8 mouse cellular contexts compared by ENCODE assay signal in the genomic region with DNA sequence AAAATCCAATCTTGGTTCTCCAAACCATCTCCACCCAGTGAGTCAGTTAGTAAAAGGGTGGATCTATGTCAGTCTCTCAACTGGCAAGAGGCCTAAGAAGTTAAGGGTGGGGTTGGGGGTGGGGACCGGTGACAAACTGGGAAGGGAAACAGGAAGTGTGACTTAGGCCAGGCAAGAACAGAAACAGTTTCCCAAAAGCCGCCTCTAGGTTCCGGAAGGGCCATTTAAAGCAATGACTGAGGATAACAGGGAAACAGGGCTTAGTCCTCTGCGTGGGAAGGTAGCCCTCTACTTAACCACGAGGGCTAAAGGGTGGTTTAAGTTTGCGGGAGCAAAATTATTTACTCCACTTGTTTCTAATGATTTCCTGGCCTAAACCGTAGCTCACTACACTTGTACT. TPM values are rescaled to one million over a fixed set of nuclear protein-coding genes. Genes with fewer than 3 reads are reported as not detected.
DNase-seq lines count a peak whose midpoint lies in the region; ATAC-seq and TF ChIP-seq lines count a peak whose summit lies in the region.

No protein-coding gene starts in this region.

- 0 out of 2 replicates have a peak, but pooled peaks have one; percentile 43 for TF ChIP-seq EP300 in ES-Bruce4 (IDR thresholded peaks at IDR 0.05; ENCODE audit: insufficient read depth, low read depth, low read length)

- H3K4me3 ChIP-seq in ES-Bruce4 (ENCODE audit: low read depth, low read length), result peak overlapping the region; percentile 71
- no peak overlapping the region for H3K4me3 ChIP-seq in forebrain, embryonic 11.5 days (ENCODE audit: low read depth, low read length)
- peak overlapping the region; percentile 71 for H3K4me3 ChIP-seq in limb, embryonic 13.5 days
- H3K4me3 ChIP-seq in midbrain, embryonic 14.5 days (replicated peaks; ENCODE audit: low read depth, low read length), result peak overlapping the region; percentile 58

- DNase-seq in adrenal gland, postnatal 10 days, result peak; percentile 60
- DNase-seq in forebrain, embryonic 11.5 days (ENCODE audit: low spot score), result no peak
- DNase-seq in midbrain, embryonic 14.5 days, result peak; percentile 2
- DNase-seq in ovary, postnatal 10 days (ENCODE audit: low spot score), result no peak
- no peak for DNase-seq in cerebellum, postnatal 36 days

- H3K4me2 ChIP-seq in forebrain, embryonic 11.5 days (ENCODE audit: low read depth, low read length, severe bottlenecking), result peak overlapping the region; percentile 87
- H3K4me2 ChIP-seq in limb, embryonic 13.5 days (replicated peaks), result peak overlapping the region; percentile 80
- peak overlapping the region; percentile 92 for H3K4me2 ChIP-seq in midbrain, embryonic 14.5 days (ENCODE audit: low read length)

- TF ChIP-seq POLR2A in ES-Bruce4 (IDR thresholded peaks at IDR 0.05; ENCODE audit: insufficient read depth, low read length), result no peak

- no peak for TF ChIP-seq CTCF in ES-Bruce4 (IDR thresholded peaks at IDR 0.05; ENCODE audit: low read depth, low read length)

- ATAC-seq in forebrain, embryonic 11.5 days (replicated peaks; ENCODE audit: low FRiP score), result no peak
- ATAC-seq in hematopoietic stem cell, adult 5-6 weeks (replicated peaks in 1 of 2; ENCODE audit: insufficient read depth in 1 of 2, low FRiP score in 2 of 2, low TSS enrichment in 1 of 2, low read depth in 1 of 2, poor library complexity in 2 of 2, severe bottlenecking in 2 of 2), result peak; percentile 27 to 44; a peak in 2 of 4 replicates
- 0 out of 2 replicates have a peak, but pooled peaks have one; percentile 24 for ATAC-seq in limb, embryonic 13.5 days (ENCODE audit: low FRiP score, low read depth)
- no peak for ATAC-seq in midbrain, embryonic 14.5 days (ENCODE audit: low FRiP score, low TSS enrichment)

- no peaks in the 10 kb centered on the region for H3K36me3 ChIP-seq in ES-Bruce4 (ENCODE audit: control insufficient read depth, insufficient read depth, low read length, poor library complexity, severe bottlenecking)
- no peaks in the 10 kb centered on the region for H3K36me3 ChIP-seq in forebrain, embryonic 11.5 days (ENCODE audit: control insufficient read depth, insufficient read depth, low read length)
- H3K36me3 ChIP-seq in limb, embryonic 13.5 days, result peaks cover 2% of the 10 kb centered on the region
- H3K36me3 ChIP-seq in midbrain, embryonic 14.5 days (ENCODE audit: control insufficient read depth, insufficient read depth, low read length), result no peaks in the 10 kb centered on the region

- peak overlapping the region; percentile 77 for H3K27ac ChIP-seq in ES-Bruce4 (ENCODE audit: insufficient read depth, low read length)
- H3K27ac ChIP-seq in forebrain, embryonic 11.5 days (ENCODE audit: low read depth, low read length), result no peak overlapping the region
- H3K27ac ChIP-seq in limb, embryonic 13.5 days, result no peak overlapping the region
- H3K27ac ChIP-seq in midbrain, embryonic 14.5 days (replicated peaks; ENCODE audit: low read depth, low read length), result no peak overlapping the region

- H3K9ac ChIP-seq in ES-Bruce4 (ENCODE audit: low read depth, poor library complexity, severe bottlenecking), result peak overlapping the region; percentile 62
- H3K9ac ChIP-seq in forebrain, embryonic 11.5 days (ENCODE audit: low read length), result no peak overlapping the region; the same call in 1 of the 2 replicates
- H3K9ac ChIP-seq in limb, embryonic 13.5 days, result peak overlapping the region; percentile 75; the same call in 1 of the 2 replicates
- no peak overlapping the region for H3K9ac ChIP-seq in midbrain, embryonic 14.5 days (replicated peaks; ENCODE audit: low read length)

- no peaks in the 10 kb centered on the region for H3K27me3 ChIP-seq in ES-Bruce4 (ENCODE audit: control insufficient read depth, insufficient read depth, low read length, poor library complexity, severe bottlenecking)
- no peaks in the 10 kb centered on the region; the same call in 1 of the 2 replicates for H3K27me3 ChIP-seq in forebrain, embryonic 11.5 days (ENCODE audit: control insufficient read depth, insufficient read depth, low read length)
- H3K27me3 ChIP-seq in limb, embryonic 13.5 days, result no peaks in the 10 kb centered on the region
- no peaks in the 10 kb centered on the region for H3K27me3 ChIP-seq in midbrain, embryonic 14.5 days (ENCODE audit: control insufficient read depth, insufficient read depth, low read length)

- 29% methylated on average over 7 of the region's 7 CpGs for WGBS in forebrain, embryonic 11.5 days
- 2% methylated on average over 7 of the region's 7 CpGs for WGBS in limb, embryonic 13.5 days
- 40% methylated on average over 7 of the region's 7 CpGs for WGBS in midbrain, embryonic 14.5 days

- H3K4me1 ChIP-seq in ES-Bruce4 (ENCODE audit: control insufficient read depth, insufficient read depth, low read length), result peaks cover 6% of the 10 kb centered on the region
- H3K4me1 ChIP-seq in forebrain, embryonic 11.5 days (replicated peaks; ENCODE audit: control insufficient read depth, insufficient read depth, low read length), result 0 out of 2 replicates have a peak, but pooled peaks cover 2% of the 10 kb centered on the region
- H3K4me1 ChIP-seq in limb, embryonic 13.5 days, result peaks cover 23% of the 10 kb centered on the region
- H3K4me1 ChIP-seq in midbrain, embryonic 14.5 days (ENCODE audit: control insufficient read depth, insufficient read depth, low read length), result no peaks in the 10 kb centered on the region

- no peaks in the 10 kb centered on the region for H3K9me3 ChIP-seq in ES-Bruce4 (replicated peaks; ENCODE audit: control insufficient read depth, insufficient read depth, low read length, poor library complexity, severe bottlenecking)
- H3K9me3 ChIP-seq in forebrain, embryonic 11.5 days (ENCODE audit: control insufficient read depth, low read length), result no peaks in the 10 kb centered on the region
- H3K9me3 ChIP-seq in limb, embryonic 13.5 days, result no peaks in the 10 kb centered on the region
- H3K9me3 ChIP-seq in midbrain, embryonic 14.5 days (ENCODE audit: control insufficient read depth, low read length), result no peaks in the 10 kb centered on the region

RNA-seq across cellular contexts. Expression of gene Anxa7, which starts 1.1 kb away (rescaled TPM):
- 117 and 121 TPM in 2 replicates for polyA plus RNA-seq in ES-Bruce4 (2011; ENCODE audit: insufficient read depth, insufficient read length, low read depth, missing spikeins)
- total RNA-seq in adrenal gland, postnatal 10 days (2021), result 10 to 100 TPM; 60.7 to 67.2 TPM
- 12.8 and 14.6 TPM in 2 replicates for polyA plus RNA-seq in forebrain, embryonic 11.5 days (2014; fragmentation: Nextera tagmentation; extraction: Ambion mirVana)
- total RNA-seq in hematopoietic stem cell, adult 5-6 weeks (2017), result 70.9 and 80.2 TPM in 2 replicates
- polyA plus RNA-seq in limb, embryonic 13.5 days (2015; fragmentation: Nextera tagmentation; extraction: Ambion mirVana), result 36.1 and 37.4 TPM in 2 replicates
- 9.4 and 11.6 TPM in 2 replicates for polyA plus RNA-seq in midbrain, embryonic 14.5 days (2014; fragmentation: Nextera tagmentation; extraction: Ambion mirVana)

RNA-seq across cellular contexts. Expression of gene Mss51, which starts 17.9 kb away (rescaled TPM):
- 3.2 and 3.8 TPM in 2 replicates for polyA plus RNA-seq in ES-Bruce4 (2011; ENCODE audit: insufficient read depth, insufficient read length, low read depth, missing spikeins)
- 1 to 10 TPM; 2.3 to 3.0 TPM for total RNA-seq in adrenal gland, postnatal 10 days (2021)
- polyA plus RNA-seq in forebrain, embryonic 11.5 days (2014; fragmentation: Nextera tagmentation; extraction: Ambion mirVana), result 1.1 and 1.4 TPM in 2 replicates
- 1.4 TPM in 1 of 2 replicates, not detected in the other for total RNA-seq in hematopoietic stem cell, adult 5-6 weeks (2017)
- 1.3 and 1.9 TPM in 2 replicates for polyA plus RNA-seq in limb, embryonic 13.5 days (2015; fragmentation: Nextera tagmentation; extraction: Ambion mirVana)
- polyA plus RNA-seq in midbrain, embryonic 14.5 days (2014; fragmentation: Nextera tagmentation; extraction: Ambion mirVana), result 0.27 and 0.49 TPM in 2 replicates

RNA-seq across cellular contexts. Expression of gene Cfap70, which starts 26.8 kb away (rescaled TPM):
- 0.50 and 2.1 TPM in 2 replicates for polyA plus RNA-seq in ES-Bruce4 (2011; ENCODE audit: insufficient read depth, insufficient read length, low read depth, missing spikeins)
- total RNA-seq in adrenal gland, postnatal 10 days (2021), result 1 to 10 TPM; 1.9 to 2.7 TPM
- polyA plus RNA-seq in forebrain, embryonic 11.5 days (2014; fragmentation: Nextera tagmentation; extraction: Ambion mirVana), result 0.24 and 0.64 TPM in 2 replicates
- total RNA-seq in hematopoietic stem cell, adult 5-6 weeks (2017), result 1.0 TPM in 1 of 2 replicates, not detected in the other
- 0.19 and 0.31 TPM in 2 replicates for polyA plus RNA-seq in limb, embryonic 13.5 days (2015; fragmentation: Nextera tagmentation; extraction: Ambion mirVana)
- polyA plus RNA-seq in midbrain, embryonic 14.5 days (2014; fragmentation: Nextera tagmentation; extraction: Ambion mirVana), result 0.38 and 1.00 TPM in 2 replicates

Comparison
In these comparisons a context has a peak if more than half of its experiments do, and no peak if none do; other contexts are left out.
1. H3K9ac ChIP-seq: peak in ES-Bruce4 (single experiment) and limb, embryonic 13.5 days (single experiment); none in forebrain, embryonic 11.5 days (single experiment) and midbrain, embryonic 14.5 days (single experiment).
2. DNase-seq: peak in adrenal gland, postnatal 10 days (single experiment) and midbrain, embryonic 14.5 days (single experiment); none in forebrain, embryonic 11.5 days (single experiment), ovary, postnatal 10 days (single experiment) and cerebellum, postnatal 36 days (0 of 2).
3. ATAC-seq: peak in hematopoietic stem cell, adult 5-6 weeks (2 of 2) and limb, embryonic 13.5 days (single experiment); none in forebrain, embryonic 11.5 days (single experiment) and midbrain, embryonic 14.5 days (single experiment).
4. Peak in every context shown above with its lines, with median percentiles within 50 percentile points of each other: H3K4me2 ChIP-seq.